Mouse (Mus musculus) heart, adult 18-20 months (tissue): ENCODE results near the gene Yrdc. TPM values are rescaled to one million over a fixed set of nuclear protein-coding genes. Genes with fewer than 3 reads are reported as not detected.

Source experiments
- total RNA-seq, 2 experiments: library from RNA; stranded (reverse); gene quantifications; 2 replicates each; pipeline ENCODE4 v1.2.3; 2021

Gene Yrdc
- total RNA-seq, 2 experiments from 2014 or later = 20.0 to 20.5 TPM

Other genes with a start within 250 kb of the Yrdc start
- gene 3100002H09Rik, start 239.9 kb upstream of the Yrdc start, total RNA-seq = not detected
- gene Pou3f1, start 193.9 kb upstream of the Yrdc start, total RNA-seq = under 1 TPM; 0.15 to 0.33 TPM
- gene Utp11, start 157.1 kb upstream of the Yrdc start, total RNA-seq = 10 to 100 TPM; 11.0 to 14.0 TPM
- gene Fhl3, start 150.0 kb upstream of the Yrdc start, total RNA-seq = 10 to 100 TPM in 1 of 2 experiments, 1 to 10 TPM in 1; 8.2 to 13.8 TPM
- gene Sf3a3, start 135.9 kb upstream of the Yrdc start, total RNA-seq = 10 to 100 TPM; 18.8 to 19.4 TPM
- 1 to 10 TPM; 5.6 to 7.0 TPM for gene Inpp5b, start 108.8 kb upstream of the Yrdc start, total RNA-seq
- 10 to 100 TPM; 15.0 to 15.1 TPM for gene Mtf1, start 48.6 kb upstream of the Yrdc start, total RNA-seq
- gene 1110065P20Rik, start 517 bp downstream of the Yrdc start, total RNA-seq = 10 to 100 TPM; 20.7 to 26.9 TPM
- under 1 TPM; 0.52 to 0.57 TPM for gene Maneal, start 11.5 kb downstream of the Yrdc start, total RNA-seq
- not detected for gene Epha10, start 30.2 kb downstream of the Yrdc start, total RNA-seq
- gene 9930104L06Rik, start 86.4 kb downstream of the Yrdc start, total RNA-seq = 10 to 100 TPM in 1 of 2 experiments, 1 to 10 TPM in 1; 7.8 to 10.9 TPM
- gene Cdca8, start 88.6 kb downstream of the Yrdc start, total RNA-seq = under 1 TPM; 0.41 to 0.57 TPM
- 1 to 10 TPM; 3.1 to 4.3 TPM for gene Rspo1, start 135.8 kb downstream of the Yrdc start, total RNA-seq
- gene Gnl2, start 165.9 kb downstream of the Yrdc start, total RNA-seq = 10 to 100 TPM; 28.6 to 29.2 TPM
- gene Dnali1, start 215.0 kb downstream of the Yrdc start, total RNA-seq = under 1 TPM in 1 of 2 experiments, not detected in 1; 0.33 TPM
- 1 to 10 TPM; 7.1 to 7.7 TPM for gene Snip1, start 216.0 kb downstream of the Yrdc start, total RNA-seq
- gene Meaf6, start 234.5 kb downstream of the Yrdc start, total RNA-seq = 10 to 100 TPM; 18.3 to 23.4 TPM